In the genomic region with DNA sequence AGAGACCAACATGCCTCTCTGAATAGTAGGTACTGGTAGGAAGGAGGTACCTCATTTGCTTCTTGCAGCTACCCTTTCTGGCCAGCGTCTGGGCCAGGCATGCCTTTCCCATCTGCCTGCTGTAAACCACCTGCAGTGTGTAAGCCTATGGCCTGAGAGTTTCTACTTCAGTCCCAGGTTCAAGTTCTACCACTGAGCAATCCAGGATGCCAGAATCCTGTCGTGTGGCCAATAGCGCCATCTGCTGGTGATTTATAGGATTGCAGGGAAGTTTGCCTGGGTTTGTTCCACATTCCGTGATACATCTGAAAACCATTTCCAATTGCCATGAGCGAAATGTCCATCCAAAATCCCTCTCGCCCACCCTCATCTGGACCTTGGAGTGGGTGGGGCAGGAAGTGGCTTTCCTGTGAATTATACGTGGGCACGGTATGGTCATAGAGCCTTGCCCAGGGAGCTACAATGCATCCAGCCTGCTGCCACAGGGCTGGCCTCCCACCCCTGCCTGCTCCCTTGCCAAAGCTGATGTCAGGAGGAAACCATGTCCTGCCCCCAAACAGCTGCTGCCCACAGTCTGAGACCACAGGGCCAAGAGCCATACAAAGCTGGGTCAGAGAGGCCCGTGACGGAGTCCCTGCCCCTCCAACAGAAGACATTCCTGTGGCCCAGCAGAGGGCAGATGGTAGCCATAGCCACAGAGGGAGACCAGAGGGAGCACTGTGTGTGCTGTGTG, we compare ENCODE assay signal across 8 mouse cellular contexts.
DNase-seq lines count a peak whose midpoint lies in the region; ATAC-seq and TF ChIP-seq lines count a peak whose summit lies in the region.

No protein-coding gene starts in this region.

- intact Hi-C loops in heart, postnatal 25 days (cut with DNase I): loop anchor here (2.0 to 5.0 kb wide), 5 partner anchors 51 to 251 kb away; no protein-coding TSS in a partner anchor

- H3K4me3 ChIP-seq in forebrain, embryonic 13.5 days: no peak overlapping the region
- H3K4me3 ChIP-seq in neural tube, embryonic 15.5 days (replicated peaks): no peak overlapping the region
- no peak overlapping the region for H3K4me3 ChIP-seq in thymus, adult 2 months (ENCODE audit: control insufficient read depth, insufficient read depth, low read length)

- 19% methylated on average over 10 of the region's 10 CpGs for WGBS in forebrain, embryonic 13.5 days
- WGBS in neural tube, embryonic 15.5 days: 13% methylated on average over 10 of the region's 10 CpGs
- 15% methylated on average over 10 of the region's 10 CpGs for whole genome bisulfite sequencing in thymus, adult 2 months

- no peaks in the 10 kb centered on the region for H3K9me3 ChIP-seq in forebrain, embryonic 13.5 days (replicated peaks)
- no peaks in the 10 kb centered on the region for H3K9me3 ChIP-seq in neural tube, embryonic 15.5 days (replicated peaks)

- H3K36me3 ChIP-seq in forebrain, embryonic 13.5 days (ENCODE audit: poor library complexity, severe bottlenecking): no peaks in the 10 kb centered on the region
- no peaks in the 10 kb centered on the region for H3K36me3 ChIP-seq in neural tube, embryonic 15.5 days
- no peaks in the 10 kb centered on the region for H3K36me3 ChIP-seq in thymus, adult 2 months (ENCODE audit: control insufficient read depth, insufficient read depth, low read length)

- peak; percentile 12; the same call in 1 of the 2 replicates for ATAC-seq in forebrain, embryonic 13.5 days
- ATAC-seq in neural tube, embryonic 15.5 days (ENCODE audit: low FRiP score): peak; percentile 20

- H3K4me2 ChIP-seq in forebrain, embryonic 13.5 days: peak overlapping the region; percentile 42; the same call in 1 of the 2 replicates
- H3K4me2 ChIP-seq in neural tube, embryonic 15.5 days: peak overlapping the region; percentile 53

- no peak for TF ChIP-seq POLR2A in thymus, adult 2 months (IDR thresholded peaks at IDR 0.05; ENCODE audit: control insufficient read depth, extremely low read depth, insufficient read depth, low read length, poor library complexity)

- peak; percentile 81 for DNase-seq in CD4-positive, CD25-positive, alpha-beta regulatory T cell, adult 2 months (ENCODE audit: low read depth, low spot score)
- DNase-seq in c-Kit-positive CD71-positive TER-119-negative erythroid progenitor cells, embryonic 14.5 days (ENCODE audit: low read depth): peak; percentile 56
- DNase-seq in heart, postnatal 25 days (ENCODE audit: low spot score): peak; percentile 62
- peak; percentile 74 to 93 for DNase-seq in layer of hippocampus, adult 18-20 months (ENCODE audit: low spot score in 2 of 2)
- DNase-seq in lung, adult 18-20 months: peak; percentile 68 to 75
- DNase-seq in thymus, adult 2 months: peak; percentile 71

- peak; percentile 66; the same call in 1 of the 2 replicates for TF ChIP-seq CTCF in thymus, adult 2 months (IDR thresholded peaks at IDR 0.05; ENCODE audit: borderline replicate concordance, control insufficient read depth, extremely low read depth, insufficient read depth, low read length, poor library complexity)

- peak overlapping the region; percentile 80; the same call in 1 of the 2 replicates for H3K27ac ChIP-seq in forebrain, embryonic 13.5 days
- peak overlapping the region; percentile 84 for H3K27ac ChIP-seq in neural tube, embryonic 15.5 days (replicated peaks)
- no peak overlapping the region for H3K27ac ChIP-seq in thymus, adult 2 months (ENCODE audit: control insufficient read depth, insufficient read depth, low read length)

- H3K9ac ChIP-seq in forebrain, embryonic 13.5 days: no peak overlapping the region
- H3K9ac ChIP-seq in neural tube, embryonic 15.5 days (replicated peaks): no peak overlapping the region; the same call in 1 of the 2 replicates

- H3K4me1 ChIP-seq in forebrain, embryonic 13.5 days: peaks cover 38% of the 10 kb centered on the region
- H3K4me1 ChIP-seq in neural tube, embryonic 15.5 days: peaks cover 56% of the 10 kb centered on the region
- H3K4me1 ChIP-seq in thymus, adult 2 months (replicated peaks; ENCODE audit: control insufficient read depth, insufficient read depth, low read length): peaks cover 3% of the 10 kb centered on the region; the same call in 1 of the 2 replicates

- H3K27me3 ChIP-seq in forebrain, embryonic 13.5 days: no peaks in the 10 kb centered on the region
- no peaks in the 10 kb centered on the region for H3K27me3 ChIP-seq in neural tube, embryonic 15.5 days (replicated peaks)
- H3K27me3 ChIP-seq in thymus, adult 2 months (ENCODE audit: control insufficient read depth, insufficient read depth, low read length): no peaks in the 10 kb centered on the region
